ENCODE assay signal across 30 mouse cellular contexts in the genomic region with DNA sequence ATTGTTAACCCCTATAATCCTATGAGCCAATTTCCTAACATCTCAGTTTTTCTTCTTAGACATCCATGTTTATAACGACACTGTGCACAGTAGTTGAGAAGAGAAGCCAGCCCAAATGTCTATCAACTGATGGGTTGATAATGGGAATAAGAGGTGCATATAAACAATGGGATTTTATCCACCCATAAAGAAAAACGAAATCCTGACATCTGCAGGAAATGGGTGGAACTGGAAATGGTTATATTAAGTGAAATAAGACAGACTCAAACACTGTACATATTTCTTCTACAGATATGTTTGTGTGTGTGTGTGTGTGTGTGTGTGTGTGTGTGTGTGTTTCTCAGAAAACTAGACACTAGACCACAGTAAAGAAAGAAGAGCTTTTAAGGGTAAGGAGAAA. TPM values are rescaled to one million over a fixed set of nuclear protein-coding genes. Genes with fewer than 3 reads are reported as not detected.
DNase-seq lines count a peak whose midpoint lies in the region; ATAC-seq and TF ChIP-seq lines count a peak whose summit lies in the region.
"Had no signal": no experiment of that assay in that cellular context is flagged by ENCODE, and none has a peak within 500 bp of the region (broad histone marks: within the 10 kb centered on the region; RNA-seq: fewer than 3 reads in every experiment).

No protein-coding gene starts in this region.

- no peaks in the 10 kb centered on the region for H3K9me3 ChIP-seq in hindbrain, embryonic 14.5 days (ENCODE audit: control insufficient read depth, low read length)
- no peaks in the 10 kb centered on the region for H3K9me3 ChIP-seq in hindbrain, embryonic 10.5 days
- no peaks in the 10 kb centered on the region for H3K9me3 ChIP-seq in MEL (replicated peaks; ENCODE audit: insufficient read depth, low read length)
- H3K9me3 ChIP-seq: embryonic facial prominence, embryonic 13.5 days; liver, embryonic 13.5 days; neural tube, embryonic 13.5 days had no signal

- DNase-seq in hindbrain, embryonic 14.5 days (ENCODE audit: low spot score): peak; percentile 52
- DNase-seq in hindbrain, embryonic 10.5 days (ENCODE audit: low spot score): no peak
- DNase-seq in left cerebral cortex, postnatal 14 days (ENCODE audit: low spot score in 2 of 2): peak; percentile 1 to 6
- DNase-seq in left cerebral cortex, adult 8-10 months (ENCODE audit: low spot score in 2 of 2): no peak
- DNase-seq in MEL (ENCODE audit: low read depth, low spot score): no peak
- peak; percentile 9 for DNase-seq in brain, adult 2 months (ENCODE audit: low read depth, low spot score)
- no peak for DNase-seq in right cerebral cortex, postnatal 14 days
- DNase-seq: adrenal gland, postnatal 10 days; cerebellum, adult 8-10 months; cerebellum, postnatal 36 days; embryo, embryonic 11 days; gastrocnemius, postnatal 25 days; heart, adult 18-20 months; heart, postnatal 4 days; kidney, adult 18-20 months; liver, embryonic 13.5 days; lung, adult 2 months; retina, postnatal 1 day; thymus, postnatal 14 days had no signal

- H3K4me1 ChIP-seq in hindbrain, embryonic 14.5 days (replicated peaks; ENCODE audit: control insufficient read depth, insufficient read depth, low read length): no peaks in the 10 kb centered on the region
- H3K4me1 ChIP-seq in hindbrain, embryonic 10.5 days (replicated peaks): no peaks in the 10 kb centered on the region
- H3K4me1 ChIP-seq in MEL (ENCODE audit: control insufficient read depth in 1 of 2, insufficient read depth in 2 of 2, low read length in 2 of 2): no peaks in the 10 kb centered on the region
- H3K4me1 ChIP-seq: embryonic facial prominence, embryonic 13.5 days; liver, embryonic 13.5 days; neural tube, embryonic 13.5 days had no signal

- H3K27ac ChIP-seq in hindbrain, embryonic 14.5 days: no peak overlapping the region
- no peak overlapping the region for H3K27ac ChIP-seq in hindbrain, embryonic 10.5 days
- H3K27ac ChIP-seq in MEL (ENCODE audit: control insufficient read depth, low read depth, low read length): no peak overlapping the region
- H3K27ac ChIP-seq: embryonic facial prominence, embryonic 13.5 days; liver, embryonic 13.5 days; macrophage; neural tube, embryonic 13.5 days had no signal

- no peak for TF ChIP-seq POLR2A in MEL (IDR thresholded peaks at IDR 0.05; ENCODE audit: control insufficient read depth in 1 of 2, insufficient read depth in 1 of 2, low read depth in 1 of 2, low read length in 2 of 2, poor library complexity in 1 of 2)

- TF ChIP-seq RAD21 in MEL (IDR thresholded peaks at IDR 0.05; ENCODE audit: low read depth, low read length): peak; percentile 36

- no peak overlapping the region for H3K4me2 ChIP-seq in hindbrain, embryonic 14.5 days (replicated peaks)
- H3K4me2 ChIP-seq: embryonic facial prominence, embryonic 13.5 days; liver, embryonic 13.5 days; neural tube, embryonic 13.5 days had no signal

- intact Hi-C loops in left cerebral cortex, postnatal 14 days (cut with DNase I): no loop called here

- no peak for TF ChIP-seq EP300 in MEL (IDR thresholded peaks at IDR 0.05; ENCODE audit: low read depth in 1 of 2, low read length in 2 of 2)

- no peaks in the 10 kb centered on the region for H3K36me3 ChIP-seq in hindbrain, embryonic 14.5 days (replicated peaks; ENCODE audit: control insufficient read depth, insufficient read depth)
- H3K36me3 ChIP-seq in hindbrain, embryonic 10.5 days: no peaks in the 10 kb centered on the region
- H3K36me3 ChIP-seq in MEL (ENCODE audit: control insufficient read depth in 1 of 2, insufficient read depth in 2 of 2, low read length in 2 of 2): no peaks in the 10 kb centered on the region
- H3K36me3 ChIP-seq: embryonic facial prominence, embryonic 13.5 days; liver, embryonic 13.5 days; neural tube, embryonic 13.5 days had no signal

- no peak for ATAC-seq in hindbrain, embryonic 14.5 days (ENCODE audit: low FRiP score)

- H3K4me3 ChIP-seq in hindbrain, embryonic 14.5 days (replicated peaks; ENCODE audit: low read length): no peak overlapping the region
- no peak overlapping the region for H3K4me3 ChIP-seq in hindbrain, embryonic 10.5 days
- no peak overlapping the region for H3K4me3 ChIP-seq in MEL (ENCODE audit: control insufficient read depth in 1 of 2, insufficient read depth in 1 of 2, low read depth in 2 of 2, low read length in 2 of 2)
- H3K4me3 ChIP-seq: embryonic facial prominence, embryonic 13.5 days; erythroblast, embryonic 14.5 days; liver, embryonic 13.5 days; myocyte; neural tube, embryonic 13.5 days had no signal

- H3K79me2 ChIP-seq in MEL (ENCODE audit: control insufficient read depth, insufficient read depth, low read length, poor library complexity): no peaks in the 10 kb centered on the region

- peak in 1 of 3 experiments; percentile 27; a peak in 2 of 6 replicates for TF ChIP-seq CTCF in MEL (IDR thresholded peaks at IDR 0.05 in 2 of 3, conservative IDR thresholded peaks at IDR 0.05 in 1 of 3; ENCODE audit: control insufficient read depth in 1 of 3, insufficient read depth in 1 of 3, low read depth in 2 of 3, low read length in 3 of 3, poor library complexity in 1 of 3, severe bottlenecking in 1 of 3)

- no peak overlapping the region for H3K9ac ChIP-seq in hindbrain, embryonic 14.5 days
- H3K9ac ChIP-seq in MEL (ENCODE audit: control insufficient read depth, low read depth, low read length, poor library complexity, severe bottlenecking): no peak overlapping the region
- H3K9ac ChIP-seq: embryonic facial prominence, embryonic 13.5 days; liver, embryonic 13.5 days; neural tube, embryonic 13.5 days had no signal

- H3K27me3 ChIP-seq in hindbrain, embryonic 14.5 days (ENCODE audit: control insufficient read depth, insufficient read depth, low read length): no peaks in the 10 kb centered on the region
- H3K27me3 ChIP-seq in hindbrain, embryonic 10.5 days (ENCODE audit: insufficient read depth, poor library complexity, severe bottlenecking): no peaks in the 10 kb centered on the region
- no peaks in the 10 kb centered on the region for H3K27me3 ChIP-seq in MEL (ENCODE audit: control insufficient read depth in 1 of 2, insufficient read depth in 2 of 2, low read length in 2 of 2)
- H3K27me3 ChIP-seq: embryonic facial prominence, embryonic 13.5 days; liver, embryonic 13.5 days; neural tube, embryonic 13.5 days had no signal

- WGBS in hindbrain, embryonic 14.5 days: 51% methylated on average over 2 of the region's 2 CpGs
- 76% methylated on average over 2 of the region's 2 CpGs for WGBS in hindbrain, embryonic 10.5 days

TF ChIP-seq in MEL, 35 proteins besides CTCF, POLR2A, EP300 and RAD21:
- TF ChIP-seq CHD2 (IDR thresholded peaks at IDR 0.05; ENCODE audit: low read length) (no peak), SMC3 (IDR thresholded peaks at IDR 0.05; ENCODE audit: low read depth, low read length) (peak; percentile 29; the same call in 1 of the 2 replicates)

RNA-seq across cellular contexts. Expression of gene Fscb, which starts 37.8 kb away (rescaled TPM):
- polyA plus RNA-seq in hindbrain, embryonic 14.5 days (2014; fragmentation: Nextera tagmentation; extraction: Ambion mirVana): not detected in 2 replicates
- not detected in 2 replicates for polyA plus RNA-seq in hindbrain, embryonic 10.5 days (2016; fragmentation: Nextera tagmentation; extraction: Ambion mirVana)
- total RNA-seq in left cerebral cortex, postnatal 14 days (2021): not detected
- total RNA-seq in left cerebral cortex, adult 8-10 months (2022): not detected
- total RNA-seq in MEL (2012; rRNA removed): not detected in 2 replicates
- polyA plus RNA-seq in MEL (2012; ENCODE audit: insufficient read depth in 1 of 2, insufficient read length in 2 of 2, low read depth in 1 of 2, low replicate concordance in 2 of 2, missing spikeins in 1 of 2): not detected
- total RNA-seq: adrenal gland, postnatal 10 days; gastrocnemius, postnatal 25 days; heart, adult 18-20 months; heart, postnatal 4 days; layer of hippocampus, postnatal 25 days; left cerebral cortex, postnatal 36 days had no signal
- polyA plus RNA-seq: embryonic facial prominence, embryonic 13.5 days; erythroblast, embryonic 14.5 days; heart, embryonic 14.5 days; kidney, embryonic 16.5 days; limb, embryonic 14.5 days; liver, embryonic 13.5 days; lung, adult 2 months; macrophage; myocyte; neural tube, embryonic 13.5 days; spleen, adult 2 months had no signal

Comparison
In these comparisons a context has a peak if more than half of its experiments do, and no peak if none do; other contexts are left out.
1. DNase-seq: peak in hindbrain, embryonic 14.5 days (single experiment), left cerebral cortex, postnatal 14 days (2 of 2) and brain, adult 2 months (single experiment); none in hindbrain, embryonic 10.5 days (single experiment), left cerebral cortex, adult 8-10 months (0 of 2), MEL (single experiment) and right cerebral cortex, postnatal 14 days (single experiment).